Mouse (Mus musculus) G1E (cell line): Measurements from ENCODE around the gene Crybg1. TPM values are rescaled to one million over a fixed set of nuclear protein-coding genes. Genes with fewer than 3 reads are reported as not detected.

Source experiments
- ATAC-seq: 2 replicates; pipeline ENCODE4 v1.8.0; 2016; ENCODE audit warnings: mild to moderate bottlenecking; ENCODE audit not compliant: insufficient number of reproducible peaks, poor library complexity, low FRiP score, severe bottlenecking; ENCODE audit errors: extremely low read depth
- DNase-seq: peaks from one replicate; pipeline ENCODE4 v3.0.0; 2012; ENCODE audit warnings: low spot score
- H3K27me3 ChIP-seq: 2 replicates; pipeline ENCODE4 v1.6.1; 2012; ENCODE audit warnings: mild to moderate bottlenecking, low read length, inconsistent platforms; ENCODE audit not compliant: insufficient read depth
- H3K36me3 ChIP-seq: replicated peaks from 2 replicates; pipeline ENCODE3; 2012; ENCODE audit warnings: mild to moderate bottlenecking, inconsistent platforms
- H3K4me1 ChIP-seq: 2 replicates; pipeline ENCODE4 v1.6.1; 2012; ENCODE audit warnings: low read depth, low read length, inconsistent platforms, mixed read lengths; ENCODE audit not compliant: insufficient read depth
- H3K4me3 ChIP-seq: 2 replicates; pipeline ENCODE4 v1.5.1; 2012; ENCODE audit warnings: low read depth, mild to moderate bottlenecking, inconsistent platforms, low read length, moderate library complexity, mixed read lengths
- H3K9me3 ChIP-seq: replicated peaks from 2 replicates; pipeline ENCODE4 v1.6.1; 2012; ENCODE audit warnings: inconsistent platforms
- CTCF ChIP-seq: IDR thresholded peaks from 2 replicates; pipeline ENCODE4 v1.5.1; 2012; ENCODE audit warnings: low read depth, low read length, inconsistent platforms, mixed read lengths
- GATA1 ChIP-seq: IDR thresholded peaks from 2 replicates; pipeline ENCODE4 v1.6.1; 2012; ENCODE audit warnings: borderline replicate concordance, low read length, inconsistent platforms, mixed read lengths
- GATA2 ChIP-seq: IDR thresholded peaks from 2 replicates; pipeline ENCODE4 v1.6.1; 2012; ENCODE audit warnings: low read depth, low read length, inconsistent platforms, borderline replicate concordance
- POLR2AphosphoS5 ChIP-seq: IDR thresholded peaks from 2 replicates; pipeline ENCODE4 v1.6.1; 2012; ENCODE audit warnings: low read depth, low read length, inconsistent platforms; ENCODE audit not compliant: insufficient replicate concordance
- TAL1 ChIP-seq: conservative IDR thresholded peaks from 2 replicates; pipeline ENCODE4 v1.6.1; 2012; ENCODE audit warnings: low read depth, low read length, inconsistent platforms, mixed read lengths
- polyA plus RNA-seq: library from polyadenylated mRNA; stranded (reverse); fragments of >175 nt; gene quantifications from 2 replicates; pipeline ENCODE4 v1.2.3, GENCODE M21; 2012
- total RNA-seq, 2 experiments: library from RNA; stranded (forward) in 1 of 2; stranded (reverse) in 1 of 2; fragments of 200-1000 nt in 1 of 2; fragments of >200 nt in 1 of 2; fragmentation: Nextera tagmentation in 1 of 2; gene quantifications; 2 replicates each; pipeline ENCODE4 v1.2.3; 2014 to 2017

The Crybg1 gene
- total and polyA plus RNA-seq, 3 experiments, result 4.7 to 20.2 (median 13.9) TPM

DNA sequence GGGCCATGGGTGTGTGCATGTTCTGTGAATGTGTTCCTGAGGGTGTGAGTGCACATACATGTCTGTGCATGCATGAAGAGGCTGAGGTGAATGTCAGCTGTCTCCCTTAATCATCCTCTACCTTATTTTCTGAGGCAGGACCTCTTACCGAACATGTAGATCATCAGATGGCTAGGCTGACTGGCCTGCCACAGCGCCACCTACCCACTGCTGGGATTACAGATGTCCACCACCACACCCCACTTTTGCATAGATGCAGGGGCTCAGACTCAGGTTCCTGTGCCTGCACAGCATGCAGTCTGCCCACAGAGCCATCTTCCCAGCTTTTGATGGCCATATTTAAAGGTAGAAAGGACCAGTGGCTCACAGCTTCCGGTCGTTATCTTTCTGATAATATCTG is 103.9 kb downstream of the Crybg1 start:
- Histone ChIP-seq H3K4me1 (peaks cover 31% of the 10 kb centered on the region), H3K36me3 (no peaks in the 10 kb centered on the region), H3K4me3 (no peak overlapping the region), H3K9me3 (no peaks in the 10 kb centered on the region), H3K27me3 (no peaks in the 10 kb centered on the region)
- ATAC-seq (no peak), DNase-seq (no peak)
- no peak for TF ChIP-seq CTCF
- no peak for TF ChIP-seq POLR2AphosphoS5
- no peak for TF ChIP-seq GATA2
- TF ChIP-seq TAL1, result no peak
- no peak for TF ChIP-seq GATA1

- Histone ChIP-seq H3K9me3 (no peaks in the 10 kb centered on the region), H3K27me3 (no peaks in the 10 kb centered on the region), H3K4me1 (peaks cover 37% of the 10 kb centered on the region), H3K36me3 (no peaks in the 10 kb centered on the region), H3K4me3 (no peak overlapping the region; the same call in 1 of the 2 replicates)
- TF ChIP-seq CTCF, result no peak
- TF ChIP-seq TAL1, result no peak
- TF ChIP-seq POLR2AphosphoS5, result no peak
- no peak for TF ChIP-seq GATA1
- TF ChIP-seq GATA2, result no peak
- DNase-seq, result no peak
- ATAC-seq, result no peak
Measured at GRCm38 (mm10) chr10:44043630-44044029, 105.0 kb downstream of the Crybg1 start.

DNA sequence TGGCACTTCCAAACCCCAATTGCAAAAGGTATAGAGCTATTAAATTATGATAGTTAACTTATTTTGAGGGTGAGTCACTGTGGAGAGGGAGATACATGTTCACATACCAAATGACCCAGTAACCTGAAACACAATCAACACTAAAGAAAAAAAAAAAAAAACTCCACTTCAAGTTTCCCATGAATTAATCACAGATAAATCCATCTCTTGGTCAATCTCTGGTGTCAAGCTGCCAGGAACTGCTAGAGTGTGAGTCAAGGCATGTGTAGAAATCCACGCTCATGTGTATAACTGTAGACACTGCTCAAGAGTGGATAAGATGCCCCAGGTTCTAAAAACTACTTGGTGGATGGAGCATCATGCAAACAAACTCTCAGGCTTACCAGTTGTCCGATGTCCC is 109.5 kb downstream of the Crybg1 start:
- DNase-seq (no peak), ATAC-seq (no peak)
- Histone ChIP-seq H3K9me3 (no peaks in the 10 kb centered on the region), H3K27me3 (no peaks in the 10 kb centered on the region), H3K36me3 (no peaks in the 10 kb centered on the region), H3K4me3 (no peak overlapping the region), H3K4me1 (peaks cover 45% of the 10 kb centered on the region)
- TF ChIP-seq TAL1, result no peak
- no peak for TF ChIP-seq CTCF
- TF ChIP-seq GATA1, result no peak
- no peak for TF ChIP-seq POLR2AphosphoS5
- no peak for TF ChIP-seq GATA2

- no peak for TF ChIP-seq GATA2
- no peak for TF ChIP-seq TAL1
- no peak for TF ChIP-seq CTCF
- TF ChIP-seq GATA1, result no peak
- no peak for TF ChIP-seq POLR2AphosphoS5
- Histone ChIP-seq H3K9me3 (peaks cover 4% of the 10 kb centered on the region; the same call in 1 of the 2 replicates), H3K4me1 (peaks cover 36% of the 10 kb centered on the region), H3K4me3 (peak overlapping the region; percentile 66; the same call in 1 of the 2 replicates), H3K36me3 (no peaks in the 10 kb centered on the region), H3K27me3 (no peaks in the 10 kb centered on the region)
- ATAC-seq (peak; percentile 60; the same call in 1 of the 2 replicates), DNase-seq (no peak)
Measured at GRCm38 (mm10) chr10:44037918-44038544, 110.6 kb downstream of the Crybg1 start.

GRCm38 (mm10) chr10:44029566-44029965 is 119.1 kb downstream of the Crybg1 start:
- Histone ChIP-seq H3K9me3 (peaks cover 5% of the 10 kb centered on the region; the same call in 1 of the 2 replicates), H3K36me3 (no peaks in the 10 kb centered on the region), H3K4me3 (no peak overlapping the region), H3K4me1 (peaks cover 28% of the 10 kb centered on the region), H3K27me3 (no peaks in the 10 kb centered on the region)
- no peak for TF ChIP-seq TAL1
- ATAC-seq (peak; percentile 8; the same call in 1 of the 2 replicates), DNase-seq (no peak)

DNA sequence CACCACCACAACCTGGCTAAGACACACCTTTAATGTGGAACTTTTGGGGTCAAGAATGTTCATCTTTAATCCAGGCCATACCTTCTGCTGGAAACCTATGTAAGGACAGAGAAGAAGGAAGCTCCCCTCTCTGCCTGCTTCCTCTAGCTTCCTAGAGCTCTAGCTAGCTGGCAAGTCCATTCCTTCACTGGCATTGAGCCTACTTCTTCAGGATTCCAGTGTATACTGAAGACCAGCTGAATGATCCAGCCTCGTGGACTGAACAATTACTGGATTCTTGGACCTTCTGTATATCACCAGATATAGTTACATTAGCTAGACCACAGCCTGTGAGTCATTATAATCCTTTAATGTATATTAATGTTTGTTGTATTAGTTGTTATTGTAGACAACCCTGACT is 121.4 kb downstream of the Crybg1 start:
- no peak for TF ChIP-seq CTCF
- no peak for TF ChIP-seq POLR2AphosphoS5
- no peak for TF ChIP-seq GATA1
- no peak for TF ChIP-seq GATA2
- no peak for TF ChIP-seq TAL1
- Histone ChIP-seq H3K4me1 (peaks cover 46% of the 10 kb centered on the region), H3K27me3 (no peaks in the 10 kb centered on the region), H3K36me3 (no peaks in the 10 kb centered on the region), H3K9me3 (no peaks in the 10 kb centered on the region), H3K4me3 (no peak overlapping the region)
- DNase-seq (no peak), ATAC-seq (no peak)
